Mouse (Mus musculus) heart, adult 2 months (tissue): Measurements from ENCODE around the gene Syce1l.

ENCODE experiments used
- CTCF ChIP-seq: fragments of 200-600 bp; IDR thresholded peaks from 2 replicates; pipeline ENCODE4 v1.8.1; 2022; ENCODE audit warnings: antibody characterized with exemption, mild to moderate bottlenecking, moderate library complexity
- POLR2A ChIP-seq: fragments of 200-500 bp; IDR thresholded peaks from 2 replicates; pipeline ENCODE4 v1.6.1; 2011; ENCODE audit warnings: mild to moderate bottlenecking, low read depth, low read length, control low read depth; ENCODE audit not compliant: insufficient read depth

DNA sequence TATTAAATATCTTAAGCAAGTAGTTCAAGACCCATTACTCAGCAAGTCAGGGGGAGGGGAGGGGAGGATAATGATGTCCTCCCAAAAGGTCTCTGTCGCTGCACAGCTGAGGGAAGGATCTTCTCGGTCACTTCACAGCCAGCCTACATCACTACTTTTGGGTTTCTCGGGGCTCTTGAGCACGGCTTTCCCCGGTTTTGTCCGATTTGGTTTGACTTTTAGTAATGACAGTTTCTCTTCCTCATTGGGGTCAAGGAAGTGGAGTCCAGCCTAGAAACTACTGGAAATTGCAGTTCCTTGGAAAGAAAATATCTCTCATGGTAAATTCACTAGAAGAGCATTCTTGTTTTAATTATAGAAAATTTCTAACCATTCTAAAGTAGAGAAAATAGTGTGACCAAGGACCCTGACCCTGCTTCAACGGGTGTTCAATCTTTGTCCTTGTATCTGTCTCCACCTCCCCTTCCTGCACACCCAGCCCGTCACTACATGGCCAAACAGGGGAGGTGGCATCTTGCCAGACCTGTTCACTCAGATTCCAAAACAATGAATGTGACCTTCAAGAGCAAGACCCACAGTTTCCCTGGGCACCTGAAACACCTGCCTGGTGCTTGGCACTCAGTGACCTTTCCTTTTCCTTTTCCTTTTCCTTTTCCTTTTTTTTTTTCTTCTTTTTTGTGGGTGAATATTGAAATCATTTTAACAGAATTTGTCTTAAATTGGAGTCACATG, 632 bp downstream of the Syce1l start:
- no peak for TF ChIP-seq POLR2A
- TF ChIP-seq CTCF, result no peak
